Mouse (Mus musculus) lung, adult 2 months (tissue): Measurements from ENCODE around the gene Tut7.

ENCODE experiments used
- CTCF ChIP-seq: fragments of 200-500 bp; IDR thresholded peaks from 2 replicates; pipeline ENCODE4 v1.5.1; 2011; ENCODE audit warnings: mild to moderate bottlenecking, low read length, control low read depth; ENCODE audit not compliant: insufficient read depth
- POLR2A ChIP-seq: fragments of 200-500 bp; IDR thresholded peaks from 2 replicates; pipeline ENCODE4 v1.6.1; 2011; ENCODE audit warnings: low read depth, mild to moderate bottlenecking, control low read depth, low read length, borderline replicate concordance; ENCODE audit errors: extremely low read depth

DNA sequence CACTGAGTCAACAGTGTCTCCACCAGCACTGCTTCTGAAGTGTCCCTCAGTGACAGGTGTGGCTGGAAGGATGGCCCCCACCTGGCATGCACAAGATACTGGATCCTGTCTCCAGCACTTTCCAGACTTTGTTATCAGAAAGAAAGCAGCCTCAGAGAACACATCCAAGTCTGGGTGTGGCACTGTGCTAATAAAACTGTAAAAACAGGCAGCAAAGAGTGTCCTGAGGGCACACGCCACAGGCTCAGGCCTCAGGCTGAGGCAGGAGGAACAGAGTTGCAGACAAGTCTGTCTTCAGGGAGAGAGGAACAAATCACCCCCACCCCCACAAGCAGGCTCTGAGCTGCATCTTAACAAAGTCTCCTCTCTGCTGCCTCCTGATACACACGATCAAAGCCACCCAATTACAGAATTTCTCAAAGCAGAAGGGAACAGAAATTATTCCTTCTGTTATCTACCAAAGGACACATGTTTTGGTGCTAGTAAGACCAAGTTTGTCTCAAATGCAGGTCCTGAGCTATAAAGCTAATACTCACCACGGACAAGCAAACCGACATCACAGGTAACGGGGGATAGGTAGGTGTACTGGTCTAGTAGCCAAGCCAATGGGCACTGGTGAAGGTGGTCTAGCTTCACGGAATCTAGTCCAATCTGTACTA lies 27.0 kb downstream of the Tut7 start:
- TF ChIP-seq POLR2A (no peak), CTCF (no peak)
